Mouse (Mus musculus): ENCODE measurements around the gene Mkks.

DNA sequence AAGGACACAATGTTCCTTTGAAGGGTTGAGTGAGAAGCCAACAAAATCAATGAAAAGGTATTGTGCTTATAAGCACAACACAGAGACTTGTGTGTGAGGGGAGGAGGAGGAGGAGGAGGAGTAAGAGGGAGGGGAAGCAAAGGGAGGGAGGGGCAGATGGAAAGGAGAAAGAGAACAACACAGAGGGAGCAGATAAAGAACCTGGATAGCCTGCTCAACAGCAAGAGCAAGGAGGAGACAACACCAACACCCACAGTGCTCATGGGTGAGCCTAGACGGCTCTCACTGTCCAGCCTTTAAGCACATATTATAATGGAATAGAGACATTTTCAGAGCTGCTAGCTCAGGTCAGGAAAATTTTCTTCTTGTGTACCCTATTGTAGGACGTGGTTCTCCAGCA, 18.1 kb upstream of the Mkks start:
- TF ChIP-seq CTCF (IDR thresholded peaks at IDR 0.05; ENCODE audit: extremely low read depth, insufficient read length, insufficient replicate concordance, low read depth, low read length) (no peak), POLR2A (IDR thresholded peaks at IDR 0.05; ENCODE audit: low read depth, low read length) (no peak)
